Mouse (Mus musculus): Measurements from ENCODE around the gene Sec1. TPM values are rescaled to one million over a fixed set of nuclear protein-coding genes. Genes with fewer than 3 reads are reported as not detected.

Gene Sec1
- polyA plus RNA-seq, 1 experiment, result 0.21 TPM

- Histone ChIP-seq H3K4me3 (ENCODE audit: insufficient read depth, low read length) (peak overlapping the region; percentile 90), H3K27ac (ENCODE audit: insufficient read depth, low read length) (no peak overlapping the region), H3K4me1 (ENCODE audit: control insufficient read depth, insufficient read depth, low read length) (peaks cover 3% of the 10 kb centered on the region; the same call in 1 of the 2 replicates)
- no peak for TF ChIP-seq CTCF (IDR thresholded peaks at IDR 0.05; ENCODE audit: borderline replicate concordance, insufficient read depth, low read length)
- no peak for TF ChIP-seq POLR2A (IDR thresholded peaks at IDR 0.05; ENCODE audit: low read depth, low read length)
These were observed 25.0 kb upstream of the Sec1 start for GRCm38 (mm10) chr7:45719180-45719579.

DNA sequence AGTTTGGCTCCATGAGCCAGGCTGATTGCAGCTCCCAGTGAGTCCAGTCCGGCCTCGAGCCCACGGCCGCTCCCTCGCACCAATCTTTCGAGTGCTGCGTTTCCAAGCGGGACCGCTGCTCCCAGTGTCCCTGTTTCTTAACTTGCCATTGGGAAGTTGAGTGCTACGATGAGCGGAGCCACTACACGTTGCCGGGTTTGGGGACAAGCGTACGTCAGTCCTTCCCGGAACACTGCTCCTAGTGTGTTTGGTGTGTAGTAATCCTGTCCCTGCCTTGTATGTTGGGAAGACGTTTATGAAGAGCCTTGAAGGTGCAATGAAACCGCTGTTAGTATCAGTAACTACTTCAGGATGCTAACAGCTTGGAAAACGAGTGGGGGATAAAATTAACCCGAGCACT lies 24.1 kb upstream of the Sec1 start:
- TF ChIP-seq POLR2A (IDR thresholded peaks at IDR 0.05; ENCODE audit: low read depth, low read length) (no peak), CTCF (IDR thresholded peaks at IDR 0.05; ENCODE audit: borderline replicate concordance, insufficient read depth, low read length) (no peak)
- Histone ChIP-seq H3K27ac (ENCODE audit: insufficient read depth, low read length) (peak overlapping the region; percentile 53), H3K4me3 (ENCODE audit: insufficient read depth, low read length) (peak overlapping the region; percentile 90), H3K4me1 (ENCODE audit: control insufficient read depth, insufficient read depth, low read length) (peaks cover 3% of the 10 kb centered on the region; the same call in 1 of the 2 replicates)

GRCm38 (mm10) chr7:45717918-45718297 lies 23.7 kb upstream of the Sec1 start, which contains the start of gene Sphk2:
Gene Sphk2, minus strand, starts transcription at chr7:45718002.
- TF ChIP-seq POLR2A (IDR thresholded peaks at IDR 0.05; ENCODE audit: low read depth, low read length) (peak; percentile 99), CTCF (IDR thresholded peaks at IDR 0.05; ENCODE audit: borderline replicate concordance, insufficient read depth, low read length) (no peak)
- Histone ChIP-seq H3K4me1 (ENCODE audit: control insufficient read depth, insufficient read depth, low read length) (peaks cover 3% of the 10 kb centered on the region; the same call in 1 of the 2 replicates), H3K4me3 (ENCODE audit: insufficient read depth, low read length) (peak within 1 kb of the TSS; percentile 96), H3K27ac (ENCODE audit: insufficient read depth, low read length) (peak within 1 kb of the TSS; percentile 84)

GRCm38 (mm10) chr7:45716952-45717917 lies 23.0 kb upstream of the Sec1 start:
- no peak for TF ChIP-seq POLR2A (IDR thresholded peaks at IDR 0.05; ENCODE audit: low read depth, low read length)
- TF ChIP-seq CTCF (IDR thresholded peaks at IDR 0.05; ENCODE audit: borderline replicate concordance, insufficient read depth, low read length), result no peak
- peak overlapping the region; percentile 96 for H3K4me3 ChIP-seq (ENCODE audit: insufficient read depth, low read length)
- H3K27ac ChIP-seq (ENCODE audit: insufficient read depth, low read length), result peak overlapping the region; percentile 84
- H3K4me1 ChIP-seq (ENCODE audit: control insufficient read depth, insufficient read depth, low read length), result peaks cover 3% of the 10 kb centered on the region; the same call in 1 of the 2 replicates

DNA sequence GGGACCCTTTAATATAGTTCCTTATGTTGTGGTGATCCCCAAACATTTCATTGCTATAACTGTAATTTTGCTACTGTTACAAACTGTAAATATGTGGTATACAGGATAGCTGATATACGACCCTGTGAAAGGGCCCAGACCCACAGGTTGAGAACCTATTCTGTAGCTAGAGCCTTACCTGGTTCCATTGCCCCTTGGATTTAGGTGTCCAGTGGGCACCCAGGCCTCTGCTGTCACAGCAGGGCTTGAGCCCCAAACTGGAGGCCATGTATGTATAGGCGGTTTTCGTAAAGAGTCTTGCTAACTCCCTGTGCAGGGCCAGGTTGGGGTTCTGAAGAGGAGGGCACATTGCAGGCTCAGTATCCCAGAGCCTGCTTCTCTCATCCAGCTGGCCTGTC lies 22.3 kb upstream of the Sec1 start:
- Histone ChIP-seq H3K27ac (ENCODE audit: insufficient read depth, low read length) (no peak overlapping the region), H3K4me3 (ENCODE audit: insufficient read depth, low read length) (peak overlapping the region; percentile 96), H3K4me1 (ENCODE audit: control insufficient read depth, insufficient read depth, low read length) (peaks cover 3% of the 10 kb centered on the region; the same call in 1 of the 2 replicates)
- TF ChIP-seq POLR2A (IDR thresholded peaks at IDR 0.05; ENCODE audit: low read depth, low read length) (no peak), CTCF (IDR thresholded peaks at IDR 0.05; ENCODE audit: borderline replicate concordance, insufficient read depth, low read length) (no peak)

- H3K27ac ChIP-seq (ENCODE audit: insufficient read depth, low read length), result no peak overlapping the region
- H3K4me3 ChIP-seq (ENCODE audit: insufficient read depth, low read length), result peak overlapping the region; percentile 10; the same call in 1 of the 2 replicates
- no peak for TF ChIP-seq CTCF (IDR thresholded peaks at IDR 0.05; ENCODE audit: borderline replicate concordance, insufficient read depth, low read length)
- TF ChIP-seq POLR2A (IDR thresholded peaks at IDR 0.05; ENCODE audit: low read depth, low read length), result no peak
- H3K4me1 ChIP-seq (ENCODE audit: control insufficient read depth, insufficient read depth, low read length), result peaks cover 3% of the 10 kb centered on the region; the same call in 1 of the 2 replicates
These were observed 21.7 kb upstream of the Sec1 start for GRCm38 (mm10) chr7:45715741-45716459.

DNA sequence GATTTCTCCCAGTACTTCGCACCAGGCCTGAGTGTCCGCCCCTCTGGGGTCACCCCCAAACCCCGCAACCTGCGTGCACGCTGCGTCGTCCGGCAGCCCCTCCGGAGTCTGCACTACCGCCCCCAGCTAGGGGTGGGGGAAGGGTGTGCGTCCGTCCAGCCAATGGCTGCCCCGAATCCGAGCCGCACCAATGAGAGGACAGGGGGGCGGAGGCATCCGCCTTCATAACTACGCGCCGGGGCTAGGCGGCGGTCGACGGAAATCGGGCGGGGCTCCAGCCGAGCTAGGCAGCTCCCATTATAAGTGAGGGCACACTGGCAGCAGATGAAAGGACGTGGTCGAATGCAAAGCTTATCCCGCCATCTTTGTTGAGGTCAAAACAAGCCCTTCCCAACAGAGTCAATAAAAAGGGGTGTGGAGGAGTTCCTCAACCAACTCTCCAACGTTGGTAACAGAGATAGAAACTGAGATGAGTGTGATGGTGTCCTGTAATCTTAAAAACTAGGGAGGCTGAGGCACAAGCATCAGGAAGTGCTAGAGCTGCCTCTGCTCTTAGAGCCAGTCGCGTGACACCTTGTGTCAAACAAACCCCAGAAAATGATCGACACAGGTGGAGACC lies 21.0 kb upstream of the Sec1 start, which contains the start of gene Rpl18:
TSS of gene Rpl18 (plus strand) at position 368 of the 619 bp plus-strand sequence.
- Histone ChIP-seq H3K4me3 (ENCODE audit: insufficient read depth, low read length) (peak within 1 kb of the TSS; percentile 69), H3K4me1 (ENCODE audit: control insufficient read depth, insufficient read depth, low read length) (peaks cover 3% of the 10 kb centered on the region; the same call in 1 of the 2 replicates), H3K27ac (ENCODE audit: insufficient read depth, low read length) (no peak within 1 kb of the TSS)
- peak; percentile 76 for TF ChIP-seq POLR2A (IDR thresholded peaks at IDR 0.05; ENCODE audit: low read depth, low read length)
- TF ChIP-seq CTCF (IDR thresholded peaks at IDR 0.05; ENCODE audit: borderline replicate concordance, insufficient read depth, low read length), result no peak

- TF ChIP-seq POLR2A (IDR thresholded peaks at IDR 0.05; ENCODE audit: low read depth, low read length) (no peak), CTCF (IDR thresholded peaks at IDR 0.05; ENCODE audit: borderline replicate concordance, insufficient read depth, low read length) (no peak)
- H3K4me1 ChIP-seq (ENCODE audit: control insufficient read depth, insufficient read depth, low read length), result peaks cover 3% of the 10 kb centered on the region; the same call in 1 of the 2 replicates
- no peak overlapping the region for H3K27ac ChIP-seq (ENCODE audit: insufficient read depth, low read length)
- H3K4me3 ChIP-seq (ENCODE audit: insufficient read depth, low read length), result peak overlapping the region; percentile 69
These were observed 20.5 kb upstream of the Sec1 start for GRCm38 (mm10) chr7:45714630-45715089.

All from embryonic fibroblast, embryonic 13.5 days (primary cell).